Mouse (Mus musculus) brain, embryonic 18.5 days (tissue): ENCODE measurements around the gene B4galt2.

Experiments used
- DNase-seq: peaks from one replicate; pipeline ENCODE4 v3.0.0-alpha.2; 2012; ENCODE audit warnings: low read depth, low spot score

B4galt2 gene

GRCm38 (mm10) chr4:117835531-117836111 lies 47.7 kb downstream of the B4galt2 start:
- no peak for DNase-seq

DNA sequence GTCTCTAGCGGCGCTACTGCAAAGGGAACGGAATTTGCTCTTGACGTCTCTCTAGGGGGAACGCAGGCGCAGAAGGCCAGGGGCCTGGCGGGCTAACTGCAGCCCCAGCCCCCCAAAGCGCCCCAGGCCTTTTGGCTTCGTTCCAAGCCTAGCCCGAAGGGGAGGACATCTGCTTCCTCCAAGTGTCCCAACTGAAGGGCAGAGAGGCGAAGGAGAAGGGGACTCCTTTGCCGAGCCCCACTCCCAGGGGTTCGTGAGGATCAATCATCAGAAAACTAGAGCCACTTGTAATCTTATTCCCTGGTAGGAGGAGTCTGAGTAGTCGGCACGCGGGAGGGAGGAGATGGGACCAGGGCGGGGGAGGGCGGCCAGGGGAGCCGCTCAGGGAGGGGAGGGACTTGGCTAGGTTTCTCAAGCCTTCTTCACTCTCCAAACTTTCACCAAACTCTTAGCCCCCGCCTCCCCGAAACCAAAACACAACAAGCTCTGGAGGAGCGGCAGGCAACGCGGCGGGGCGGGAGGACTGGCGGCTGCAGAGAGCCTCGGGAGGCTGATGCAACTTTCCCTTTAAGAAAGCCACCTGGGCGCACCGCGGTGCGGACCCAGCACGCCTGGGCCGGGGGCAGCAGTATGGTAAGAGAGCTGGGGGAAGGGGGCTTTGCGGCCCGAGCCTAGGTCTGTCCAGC lies 48.3 kb downstream of the B4galt2 start:
- DNase-seq = no peak

- DNase-seq = no peak
Observed at GRCm38 (mm10) chr4:117834457-117834844, 48.8 kb downstream of the B4galt2 start, which contains the start of gene Slc6a9. TSS of gene Slc6a9 (plus strand) at chr4:117834506.

GRCm38 (mm10) chr4:117831920-117832691 lies 51.2 kb downstream of the B4galt2 start:
- no peak for DNase-seq

DNA sequence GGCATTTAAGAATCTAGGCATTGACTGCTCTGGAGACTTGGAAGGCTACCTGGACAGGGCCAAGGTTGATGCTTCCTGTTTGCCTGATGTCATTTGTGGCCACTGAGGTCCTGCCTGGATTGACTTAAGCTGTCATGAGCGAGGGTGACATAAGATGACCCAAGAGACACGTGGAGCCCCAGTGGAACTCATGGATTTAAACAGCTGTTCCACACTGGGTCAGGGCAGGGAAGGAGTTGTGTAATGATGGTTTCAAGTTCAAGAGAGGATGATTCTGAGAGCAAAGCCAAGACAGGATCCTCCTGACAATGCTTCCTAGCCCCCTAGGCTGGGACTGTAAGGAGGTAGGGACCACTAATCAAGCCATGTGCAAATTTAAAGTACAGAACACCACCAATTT lies 51.8 kb downstream of the B4galt2 start:
- no peak for DNase-seq

GRCm38 (mm10) chr4:117830801-117831200 lies 52.5 kb downstream of the B4galt2 start:
- no peak for DNase-seq

DNA sequence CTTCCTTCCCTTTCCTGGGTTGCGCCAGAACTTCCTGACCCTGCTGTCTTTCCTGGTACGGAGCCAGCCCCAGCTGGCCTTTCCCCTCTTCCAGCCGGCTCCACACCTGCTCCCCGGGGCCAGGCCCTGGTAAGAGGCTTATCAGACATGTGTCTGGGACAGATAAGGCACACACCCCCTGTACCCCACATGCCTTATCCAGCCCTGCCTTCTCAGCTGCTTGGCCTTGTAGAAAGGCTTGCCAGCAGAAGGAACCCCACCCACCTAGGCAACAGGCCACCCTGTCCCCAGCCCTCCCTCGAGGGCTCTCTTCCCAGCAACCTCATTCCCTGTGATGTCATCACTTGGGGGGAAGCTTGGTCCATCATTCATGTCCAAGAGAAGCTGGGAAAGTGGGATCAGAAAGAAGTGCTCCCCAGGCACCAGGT lies 53.1 kb downstream of the B4galt2 start:
- no peak for DNase-seq

- DNase-seq = no peak
Observed at GRCm38 (mm10) chr4:117829260-117830123, 53.8 kb downstream of the B4galt2 start.

- DNase-seq = no peak
Observed at GRCm38 (mm10) chr4:117828572-117829145, 54.6 kb downstream of the B4galt2 start.
